Mouse (Mus musculus) brain, embryonic 14.5 days (tissue): Measurements from ENCODE around the gene Pax7.

Experiments used
- CTCF ChIP-seq: fragments of 200-500 bp; IDR thresholded peaks from 2 replicates; pipeline ENCODE4 v1.5.1; 2012; ENCODE audit warnings: inconsistent platforms, mild to moderate bottlenecking, moderate library complexity, borderline replicate concordance; ENCODE audit not compliant: insufficient read depth, insufficient read length; ENCODE audit errors: extremely low read depth
- POLR2A ChIP-seq: fragments of 200-500 bp; IDR thresholded peaks from 2 replicates; pipeline ENCODE4 v1.6.1; 2012; ENCODE audit warnings: mild to moderate bottlenecking, inconsistent platforms, borderline replicate concordance; ENCODE audit not compliant: poor library complexity, insufficient read depth, insufficient read length, severe bottlenecking; ENCODE audit errors: extremely low read depth

DNA sequence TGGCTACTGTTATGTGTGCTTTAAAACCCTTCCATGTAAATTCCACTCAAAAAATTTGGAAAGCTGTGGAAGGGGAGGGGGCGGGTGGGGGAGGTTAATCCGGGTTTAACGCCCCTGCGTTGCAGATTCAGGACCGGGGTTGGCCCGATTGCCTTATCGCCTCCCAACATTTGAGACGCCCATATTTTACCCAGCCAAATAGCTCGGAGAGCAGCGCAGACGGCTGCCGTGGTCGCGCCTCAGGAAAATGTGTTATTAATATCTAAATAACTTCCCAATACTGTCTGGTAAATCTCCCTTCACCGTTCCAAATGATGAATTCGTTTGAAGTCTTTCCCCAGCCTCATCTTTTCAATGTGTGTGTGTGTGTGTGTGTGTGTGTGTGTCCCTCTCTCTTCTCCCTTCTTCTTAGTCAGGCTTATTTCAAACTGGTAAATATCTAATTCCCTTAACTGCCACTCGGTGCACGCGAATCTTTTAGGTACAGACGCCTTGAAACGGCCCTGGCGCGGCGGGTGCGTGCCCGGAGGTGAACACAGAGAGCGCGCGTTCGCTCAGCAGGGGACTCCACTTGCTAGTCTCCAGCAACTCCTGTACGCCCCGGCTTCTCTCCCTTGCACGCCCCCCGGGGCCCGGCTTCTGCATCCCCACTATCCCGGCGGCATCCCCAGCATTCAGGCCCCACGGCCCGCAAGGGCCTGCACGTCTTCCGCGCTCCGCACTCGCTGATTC is 10.0 kb downstream of the Pax7 start:
- TF ChIP-seq POLR2A (no peak), CTCF (no peak)
